Mouse (Mus musculus) kidney, adult 11 months (tissue): ENCODE measurements around the gene Crygn.

Experiments used
- DNase-seq: peaks from one replicate; pipeline ENCODE4 v3.0.0; 2022

Gene Crygn

DNA sequence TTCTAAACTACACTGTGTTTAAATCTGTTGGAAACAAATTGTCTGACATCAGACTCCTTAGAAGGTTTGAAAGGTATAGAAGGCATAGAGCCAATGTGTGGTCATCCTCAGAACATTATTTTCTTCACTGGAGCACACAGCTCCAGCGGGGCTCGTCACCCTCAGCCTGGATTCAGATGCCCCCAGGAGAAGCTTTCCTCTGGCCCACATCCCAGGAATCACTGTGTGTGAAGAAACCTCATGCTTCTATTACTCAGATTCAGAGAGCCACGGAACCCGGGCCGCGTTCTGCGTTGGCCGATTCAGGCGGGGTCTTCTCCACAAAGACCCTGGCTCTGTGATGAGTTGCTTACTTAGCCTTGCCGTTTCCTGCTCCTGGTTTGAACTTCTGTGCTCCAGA is 13.9 kb downstream of the Crygn start:
- no peak for DNase-seq

GRCm38 (mm10) chr5:24741172-24741885 is 16.5 kb downstream of the Crygn start:
- DNase-seq, result no peak

GRCm38 (mm10) chr5:24739141-24739753 is 18.6 kb downstream of the Crygn start:
- peak; percentile 72 for DNase-seq

GRCm38 (mm10) chr5:24738517-24738916 is 19.3 kb downstream of the Crygn start:
- DNase-seq, result no peak

GRCm38 (mm10) chr5:24737595-24737994 is 20.2 kb downstream of the Crygn start:
- DNase-seq, result no peak

DNA sequence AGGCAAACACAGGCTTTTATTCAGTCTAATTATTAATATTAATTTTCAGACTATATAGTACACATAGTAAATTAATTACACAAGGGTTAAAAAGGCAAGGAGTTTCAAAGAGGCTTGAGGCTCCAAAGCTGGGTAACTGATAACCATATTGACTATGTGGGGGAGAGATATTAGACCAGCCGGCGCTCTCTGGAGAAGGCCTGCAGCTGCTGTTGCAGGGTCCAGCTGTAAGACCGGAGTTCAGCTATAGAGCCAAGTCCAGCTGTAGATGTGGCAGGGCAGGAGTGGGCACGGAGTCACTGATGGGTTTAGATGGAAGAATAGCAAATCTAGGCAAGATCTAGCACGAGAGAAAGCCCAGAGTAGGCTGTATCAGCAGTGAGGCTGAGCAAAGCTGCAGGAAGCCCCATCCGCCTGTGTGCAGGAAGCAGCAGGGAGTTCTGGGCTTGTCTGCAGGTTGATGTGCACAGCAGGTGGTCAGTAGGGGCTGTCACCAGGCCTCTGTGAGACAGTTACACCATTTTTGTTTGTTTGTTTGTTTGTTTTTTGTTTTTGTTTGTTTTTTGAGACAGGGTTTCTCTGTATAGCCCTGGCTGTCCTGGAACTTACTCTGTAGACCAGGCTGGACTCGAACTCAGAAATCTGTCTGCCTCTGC is 23.9 kb downstream of the Crygn start:
- DNase-seq, result no peak

- DNase-seq, result peak; percentile 51
Observed at GRCm38 (mm10) chr5:24733134-24733533, 24.7 kb downstream of the Crygn start.

DNA sequence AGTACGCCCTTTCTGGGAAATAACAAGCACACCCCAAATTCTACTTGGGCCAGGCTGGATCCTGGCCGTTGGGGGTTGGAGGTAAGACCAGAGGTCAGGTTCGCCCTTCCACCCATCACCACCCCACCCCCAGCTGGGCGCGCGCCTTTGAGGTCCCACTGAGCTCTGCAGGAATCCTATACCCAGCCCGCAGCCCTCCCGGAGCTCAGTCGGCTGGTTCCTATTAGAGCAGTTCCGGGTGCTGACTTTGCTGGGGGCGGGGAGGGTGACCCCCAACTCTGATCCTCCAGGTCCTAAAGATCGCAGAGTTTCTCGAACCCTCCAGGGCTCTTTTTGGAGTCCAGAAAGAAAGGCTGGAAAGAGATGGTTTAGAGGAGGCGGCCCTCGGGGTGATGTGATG is 26.8 kb downstream of the Crygn start:
- no peak for DNase-seq

- no peak for DNase-seq
Observed at GRCm38 (mm10) chr5:24730488-24730871, 27.3 kb downstream of the Crygn start, which contains the start of gene Wdr86. TSS of gene Wdr86 (minus strand) at chr5:24730727.

- DNase-seq, result no peak
Observed at GRCm38 (mm10) chr5:24729797-24730487, 27.9 kb downstream of the Crygn start.

DNA sequence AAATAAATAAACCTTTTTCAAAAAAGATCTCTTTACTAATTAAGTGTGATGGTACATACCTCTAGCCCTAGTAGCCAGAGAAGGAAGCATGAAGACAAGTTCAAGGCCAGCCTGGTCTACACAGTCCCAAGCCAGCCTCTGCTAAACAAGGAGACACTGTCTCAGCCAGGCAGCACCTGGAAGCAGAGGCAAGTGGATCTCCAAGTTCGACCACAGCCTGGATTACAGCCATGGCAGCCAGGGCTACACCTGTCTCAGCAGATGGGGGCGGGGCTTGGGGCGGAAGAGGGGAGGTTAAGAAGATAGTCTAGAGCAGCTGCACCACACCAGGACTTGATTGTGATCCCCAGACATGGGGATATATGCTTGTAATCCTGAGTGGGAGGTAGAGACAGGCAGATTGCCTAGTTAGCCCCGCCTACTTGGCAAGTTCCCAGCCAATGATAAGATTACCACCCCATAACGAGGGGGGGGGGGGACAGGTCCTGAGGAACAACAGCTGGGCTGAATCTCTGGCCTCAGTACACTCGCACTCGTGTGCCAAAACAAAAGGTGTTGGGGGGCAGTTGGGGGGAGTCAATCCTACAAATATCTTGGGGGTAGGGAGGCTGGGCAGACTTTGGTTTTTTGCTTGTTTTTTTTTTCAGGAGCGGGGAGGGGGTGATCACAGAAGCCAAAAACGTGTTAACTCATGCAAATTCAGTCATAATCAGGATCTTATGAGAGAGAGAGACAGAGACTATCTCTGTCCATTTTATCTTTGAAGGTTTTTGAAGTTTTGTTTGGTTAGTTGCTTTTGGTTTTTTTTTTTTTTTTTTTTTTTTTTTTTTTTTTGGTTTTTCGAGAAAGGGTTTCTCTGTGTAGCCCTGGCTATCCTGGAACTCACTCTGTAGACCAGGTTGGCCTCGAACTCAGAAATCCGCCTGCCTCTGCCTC is 30.6 kb downstream of the Crygn start:
- DNase-seq, result no peak

- no peak for DNase-seq
Observed at GRCm38 (mm10) chr5:24725897-24726296, 31.9 kb downstream of the Crygn start.

DNA sequence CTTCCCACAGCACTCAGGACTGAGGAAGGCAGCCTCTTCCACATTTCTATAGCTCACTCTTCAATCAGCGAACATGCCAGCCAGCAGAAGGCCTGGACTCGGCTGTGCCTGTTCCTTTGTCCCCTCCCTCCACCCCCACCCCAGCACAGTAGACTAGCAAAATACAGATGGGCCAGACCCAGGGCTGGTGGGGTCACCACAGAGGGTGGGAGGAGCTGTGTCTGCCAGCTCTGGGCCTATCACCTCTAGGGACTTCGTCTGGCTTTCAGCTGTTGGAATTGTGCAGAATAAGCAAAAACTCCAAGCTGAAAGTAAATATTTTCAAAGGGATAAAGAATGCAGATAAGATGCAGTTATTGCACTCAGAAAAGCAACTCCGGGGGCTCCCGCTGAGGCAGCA is 33.0 kb downstream of the Crygn start:
- DNase-seq, result no peak

- no peak for DNase-seq
Observed at GRCm38 (mm10) chr5:24724270-24724634, 33.6 kb downstream of the Crygn start.

DNA sequence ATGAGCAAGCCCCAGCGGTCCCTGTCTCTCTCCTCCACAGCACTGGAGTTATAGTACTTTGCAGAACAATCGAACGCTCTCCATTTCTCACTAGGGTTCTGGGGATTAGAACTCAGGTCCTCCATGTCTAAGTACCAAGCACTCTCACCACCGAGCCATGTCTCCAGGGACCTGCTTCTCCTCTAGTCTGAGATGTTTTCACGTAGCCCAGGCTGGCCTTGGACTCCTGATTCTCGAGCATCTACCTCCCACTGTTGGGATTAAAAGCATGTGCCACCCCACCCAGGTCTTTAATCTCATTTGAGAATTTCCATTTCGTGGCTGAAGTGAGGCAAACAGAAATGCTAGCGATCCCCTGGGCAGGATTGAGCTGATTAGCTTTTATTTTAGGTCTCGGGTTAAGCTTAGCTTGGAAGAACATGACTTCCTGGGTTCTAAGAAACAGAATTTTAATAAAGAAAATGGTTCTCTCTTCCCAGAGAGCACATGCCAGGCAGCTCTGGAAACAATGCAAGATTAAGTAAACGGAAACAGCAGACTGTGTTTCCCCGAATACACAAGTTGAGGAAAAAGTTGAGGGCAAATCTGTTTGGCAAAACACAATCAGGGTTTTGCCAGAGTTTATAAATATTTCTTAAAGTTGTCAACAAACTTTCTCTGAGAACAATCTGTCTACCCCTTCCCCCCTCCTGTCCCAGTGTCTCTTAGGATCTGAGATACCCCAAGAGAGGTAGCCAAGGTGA is 34.1 kb downstream of the Crygn start:
- DNase-seq, result no peak

DNA sequence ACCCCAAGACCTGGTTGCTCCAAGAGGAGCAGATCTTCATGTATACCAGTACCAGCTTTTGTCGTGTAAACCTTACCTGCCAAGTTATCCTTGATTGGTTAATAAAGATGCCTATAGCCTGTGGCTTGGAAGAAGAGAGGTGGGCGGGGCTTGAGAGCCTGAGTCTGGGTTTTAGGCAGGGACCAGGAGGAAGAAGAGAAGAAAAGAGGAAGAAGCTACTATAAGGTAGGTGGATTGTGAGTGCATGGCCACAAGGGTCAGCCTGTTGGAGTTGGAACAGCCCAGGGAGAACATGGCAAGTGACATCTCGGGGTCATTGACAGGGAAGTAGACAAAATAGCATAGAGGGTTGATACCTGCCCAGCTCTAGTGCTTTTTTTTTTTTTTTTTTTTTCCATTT is 38.0 kb downstream of the Crygn start:
- no peak for DNase-seq

GRCm38 (mm10) chr5:24718076-24718475 is 39.7 kb downstream of the Crygn start:
- no peak for DNase-seq

GRCm38 (mm10) chr5:24713987-24714386 is 43.8 kb downstream of the Crygn start:
- DNase-seq, result peak; percentile 39

DNA sequence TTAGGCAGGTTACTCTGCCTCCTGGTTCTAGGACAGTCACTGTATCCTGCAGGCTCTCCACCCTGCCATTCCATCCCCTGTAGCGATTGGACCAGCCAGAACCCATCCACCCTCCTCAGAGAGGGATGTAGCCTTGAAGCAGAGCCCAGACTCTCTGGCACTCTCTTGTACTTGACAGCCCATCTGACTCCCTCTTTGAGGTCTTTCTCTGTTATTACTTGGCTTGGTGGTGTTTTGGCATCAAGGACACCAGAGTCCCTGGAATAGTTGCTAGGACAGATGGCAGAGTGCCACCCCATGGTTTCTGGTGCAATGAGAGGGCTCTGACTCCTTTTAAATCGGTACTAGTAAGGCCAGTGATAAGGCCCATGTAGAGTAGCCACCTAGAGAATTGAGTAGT is 44.6 kb downstream of the Crygn start:
- no peak for DNase-seq

GRCm38 (mm10) chr5:24711615-24712014 is 46.2 kb downstream of the Crygn start:
- DNase-seq, result no peak

GRCm38 (mm10) chr5:24709962-24710361 is 47.8 kb downstream of the Crygn start:
- DNase-seq, result no peak

DNA sequence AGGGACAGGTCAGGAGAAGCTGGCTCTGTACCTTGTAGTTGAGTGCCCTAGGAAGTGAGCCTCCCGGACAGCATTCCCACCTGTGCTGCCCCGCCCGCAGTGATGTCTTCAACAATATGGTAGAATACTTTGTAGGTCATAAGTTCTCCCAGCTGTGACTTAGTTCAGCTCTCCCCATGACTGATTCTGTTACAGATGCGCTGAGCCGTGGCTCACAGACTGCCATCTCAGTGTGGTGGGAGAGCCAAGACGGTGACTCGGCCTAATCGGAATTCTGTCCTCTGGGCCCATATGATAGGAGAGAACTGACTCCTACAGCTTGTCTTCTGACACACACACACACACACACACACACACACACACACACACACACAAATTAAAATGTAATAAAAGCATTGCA is 53.2 kb downstream of the Crygn start:
- no peak for DNase-seq
